Mouse (Mus musculus): Measurements from ENCODE around the gene Uchl1.

The Uchl1 gene

DNA sequence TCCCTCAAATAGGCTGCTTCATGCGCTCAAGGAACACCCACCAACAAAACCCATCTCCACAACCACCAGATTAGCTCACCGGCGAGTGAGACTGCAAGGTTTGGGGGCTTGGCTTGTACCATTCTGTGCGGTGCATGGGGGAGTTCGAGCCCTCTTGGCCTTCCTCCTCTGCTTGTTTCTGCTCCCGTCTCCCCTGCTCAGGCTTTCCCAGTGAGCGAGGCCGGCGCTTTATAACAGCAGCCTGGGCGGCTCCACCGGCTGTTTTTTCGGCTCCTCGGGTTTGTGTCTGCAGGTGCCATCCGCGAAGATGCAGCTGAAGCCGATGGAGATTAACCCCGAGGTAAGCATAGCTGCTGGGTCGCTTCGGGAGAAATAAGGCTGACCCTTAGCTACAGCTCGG, at the start of gene Uchl1:
Gene Uchl1 (plus strand): TSS at position 109 of the 400 bp plus-strand sequence.
- peak; percentile 37 for DNase-seq

- no peak for DNase-seq
Measured at GRCm38 (mm10) chr5:66627805-66628204, 48.1 kb upstream of the Uchl1 start.

- DNase-seq: no peak
Measured at GRCm38 (mm10) chr5:66635459-66636079, 40.3 kb upstream of the Uchl1 start.

DNA sequence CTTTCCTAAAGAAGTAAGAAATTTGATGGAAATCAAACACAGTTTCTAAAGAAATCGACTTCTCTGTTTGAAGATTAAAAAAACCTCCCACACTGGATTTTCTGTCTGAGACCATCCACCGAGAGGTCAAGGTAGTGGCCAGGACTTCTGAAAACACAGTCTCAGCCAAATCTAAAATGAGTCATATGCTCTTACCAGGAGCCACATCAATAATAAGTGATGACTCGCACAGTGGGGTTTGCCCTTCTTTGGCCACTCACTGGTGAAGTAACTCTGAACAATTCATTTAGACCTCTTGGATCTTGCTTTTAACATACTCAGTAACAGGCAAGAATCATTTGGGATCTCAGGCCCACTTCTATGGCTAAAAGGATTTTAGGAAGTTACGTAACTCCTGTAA, 33.7 kb upstream of the Uchl1 start:
- DNase-seq: no peak

- DNase-seq: no peak
Measured at GRCm38 (mm10) chr5:66643260-66643659, 32.6 kb upstream of the Uchl1 start.

DNA sequence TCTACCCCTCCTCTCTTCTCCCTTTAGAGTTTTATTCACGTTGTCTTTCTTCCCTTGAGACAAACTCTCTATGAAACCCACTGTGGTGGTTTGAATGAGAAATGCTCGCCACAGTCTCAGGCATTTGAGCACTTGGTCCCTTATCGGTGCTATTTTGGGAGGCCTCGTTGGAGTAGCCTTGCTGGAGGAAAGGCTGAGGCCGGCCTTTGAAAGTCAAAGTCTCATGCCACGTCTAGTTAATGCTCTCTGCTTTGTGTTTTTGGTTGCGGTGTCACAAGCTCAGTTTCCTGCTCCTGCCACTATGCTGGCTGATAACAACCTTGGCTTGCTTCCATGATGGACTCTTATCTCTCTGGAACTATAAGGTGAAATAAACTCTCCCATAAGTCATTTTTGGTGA, 28.4 kb upstream of the Uchl1 start:
- DNase-seq: no peak

GRCm38 (mm10) chr5:66654220-66654619, 21.7 kb upstream of the Uchl1 start:
- peak; percentile 61 for DNase-seq

DNA sequence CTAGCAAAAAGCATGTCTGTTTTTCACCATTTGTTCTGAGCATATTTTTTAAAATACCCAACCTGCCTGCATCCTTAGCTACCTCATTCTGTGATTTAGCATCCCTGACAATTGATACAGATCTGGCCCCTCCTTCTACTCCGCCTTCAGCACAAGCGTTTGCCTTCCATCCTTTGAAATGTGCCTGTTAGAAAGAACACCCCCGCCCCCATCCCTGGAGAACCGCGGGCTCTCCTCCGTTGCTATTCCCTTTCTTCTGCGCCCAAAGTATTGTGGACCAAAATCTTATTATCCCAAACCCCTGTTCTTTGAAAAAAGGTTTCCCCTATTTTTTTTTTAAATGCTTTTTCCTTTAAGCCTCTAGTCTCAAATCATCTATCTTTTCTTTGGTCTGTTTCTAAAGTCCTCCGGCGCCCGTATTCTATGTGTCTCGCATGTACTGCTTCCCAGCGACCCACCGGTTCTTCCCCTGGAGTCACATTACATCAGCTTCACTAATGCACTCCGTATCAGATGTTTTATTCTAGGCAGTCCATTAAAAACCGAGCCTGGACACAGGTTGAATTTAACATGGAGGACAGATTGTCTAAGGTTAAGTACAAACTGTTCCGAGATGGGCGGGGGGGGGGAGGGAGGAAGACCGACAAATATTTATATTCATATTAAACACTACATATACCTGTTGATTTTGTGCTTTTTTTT, 551 bp upstream of the Uchl1 start:
- DNase-seq: no peak

- DNase-seq: peak; percentile 4
Measured at GRCm38 (mm10) chr5:66676457-66677117, 696 bp downstream of the Uchl1 start.

DNA sequence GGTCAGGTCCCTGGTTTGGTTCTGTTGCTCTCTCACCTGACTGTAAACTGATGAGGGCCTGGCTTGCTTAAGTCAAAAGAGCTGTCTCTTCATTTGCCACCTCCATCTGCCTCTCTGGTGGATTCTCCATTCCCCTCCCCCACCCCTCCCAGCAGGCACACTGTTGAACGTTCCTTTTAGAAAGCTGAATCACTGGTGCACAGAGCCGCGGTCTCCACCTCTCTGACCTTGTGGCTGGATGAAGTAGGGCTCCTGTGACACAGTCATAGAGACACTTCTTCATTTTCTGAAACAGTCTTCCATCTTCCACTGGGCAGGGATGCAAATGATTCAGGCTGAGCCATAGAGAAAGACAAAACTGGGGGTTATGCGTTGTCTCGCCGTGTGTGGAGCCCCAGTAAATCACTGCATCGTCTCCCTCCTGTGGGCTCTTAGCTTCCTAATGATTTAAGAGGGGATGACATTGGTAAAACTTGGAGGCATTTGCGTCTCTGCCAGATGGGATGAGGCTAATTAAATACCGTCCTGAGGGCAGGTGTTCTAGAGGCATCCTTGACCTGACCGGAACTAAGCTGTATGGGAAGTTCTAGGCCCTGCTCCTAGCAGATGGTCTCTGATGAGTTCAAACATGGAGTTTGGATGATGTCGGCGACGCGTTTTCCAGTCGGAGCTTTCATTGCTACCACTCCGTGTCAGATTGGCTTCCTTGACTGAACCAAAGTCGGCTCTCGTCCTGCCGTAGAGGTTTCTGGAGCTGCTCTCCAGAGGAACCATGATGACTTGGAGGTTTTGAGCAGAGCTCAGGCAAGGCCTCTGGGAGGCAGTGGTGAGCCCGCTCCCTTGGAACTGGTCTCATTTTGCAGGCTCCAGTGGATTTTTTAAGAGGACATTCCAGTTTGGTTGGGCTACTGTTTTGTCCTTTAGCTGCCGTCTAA, 1.8 kb downstream of the Uchl1 start:
- no peak for DNase-seq

DNA sequence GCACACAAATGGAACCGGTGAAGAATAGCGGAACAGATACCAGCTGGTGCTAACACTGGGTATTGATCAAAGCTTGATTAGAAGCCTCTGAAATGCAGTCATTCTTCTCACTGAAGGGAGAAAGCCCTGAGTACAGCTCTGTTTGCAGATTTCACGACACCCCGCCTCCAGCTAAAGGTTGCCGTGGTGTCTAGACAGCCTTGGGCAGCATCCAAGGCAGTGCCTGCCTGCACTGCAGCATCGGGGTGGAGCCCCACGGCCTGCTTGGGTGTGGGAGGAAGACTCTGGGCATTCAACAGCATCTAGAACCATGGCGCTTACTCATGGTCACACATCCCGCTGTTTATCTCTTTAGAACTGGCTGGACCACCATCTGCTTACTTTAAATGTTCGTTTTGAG, 3.3 kb downstream of the Uchl1 start:
- DNase-seq: no peak

GRCm38 (mm10) chr5:66685930-66686329, 10.0 kb downstream of the Uchl1 start:
- DNase-seq: no peak

DNA sequence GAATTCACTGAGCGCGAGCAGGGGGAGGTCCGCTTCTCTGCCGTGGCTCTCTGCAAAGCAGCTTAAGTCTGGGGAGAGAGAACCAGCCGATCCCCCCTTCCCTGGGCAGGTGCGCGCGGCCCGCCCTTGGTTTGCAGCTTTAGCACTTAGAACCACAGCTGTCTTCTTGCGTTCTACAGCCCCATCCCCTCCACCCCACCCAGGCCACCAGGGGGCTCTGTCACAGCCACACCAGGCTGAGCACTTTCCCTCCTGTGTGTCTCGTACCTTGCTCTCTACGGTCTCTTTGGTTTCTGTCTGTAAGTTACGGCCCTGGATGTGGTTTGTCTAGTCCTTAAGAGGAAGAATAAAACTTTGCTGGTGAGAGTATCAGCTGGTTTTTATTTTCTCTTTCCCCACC, 11.0 kb downstream of the Uchl1 start:
- no peak for DNase-seq

DNA sequence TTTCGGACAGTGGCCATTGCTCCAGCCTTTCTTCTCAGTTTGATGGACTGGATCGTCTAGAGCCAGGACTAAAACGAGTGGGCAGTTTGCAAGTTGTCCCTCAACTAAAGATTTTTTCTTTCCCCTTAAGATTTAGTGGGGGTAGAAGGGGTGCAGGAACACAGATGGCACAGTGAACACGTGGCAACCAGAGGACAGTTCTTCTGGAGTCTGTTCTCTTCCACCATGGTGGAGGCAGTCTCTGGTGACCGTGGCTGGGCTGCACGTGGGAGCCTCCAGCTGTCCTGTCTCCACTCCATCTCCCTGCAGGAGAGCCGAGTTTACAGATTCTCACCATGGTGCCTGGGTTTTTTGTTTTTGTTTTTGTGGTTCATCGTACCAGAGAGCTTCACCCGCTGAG, 11.8 kb downstream of the Uchl1 start:
- DNase-seq: no peak

DNA sequence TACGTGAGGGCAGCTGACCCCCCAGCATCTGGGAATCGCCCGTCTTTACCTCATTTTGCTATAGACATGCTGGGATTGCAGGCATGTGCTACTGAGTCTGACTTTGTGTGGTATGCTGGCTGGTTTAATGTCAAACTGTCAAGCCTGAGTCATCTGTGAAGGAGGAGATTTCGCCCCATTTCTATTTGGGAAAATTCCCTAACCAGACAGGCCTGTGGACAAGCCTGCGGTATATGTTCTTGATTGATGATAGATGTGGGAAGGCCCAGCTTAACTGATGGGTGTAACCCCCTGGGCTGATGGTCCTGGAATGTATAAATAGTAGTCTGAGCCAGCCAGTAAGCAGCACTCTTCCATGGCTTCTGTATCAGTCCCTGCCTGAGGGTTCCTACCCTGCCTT, 12.4 kb downstream of the Uchl1 start:
- no peak for DNase-seq

DNA sequence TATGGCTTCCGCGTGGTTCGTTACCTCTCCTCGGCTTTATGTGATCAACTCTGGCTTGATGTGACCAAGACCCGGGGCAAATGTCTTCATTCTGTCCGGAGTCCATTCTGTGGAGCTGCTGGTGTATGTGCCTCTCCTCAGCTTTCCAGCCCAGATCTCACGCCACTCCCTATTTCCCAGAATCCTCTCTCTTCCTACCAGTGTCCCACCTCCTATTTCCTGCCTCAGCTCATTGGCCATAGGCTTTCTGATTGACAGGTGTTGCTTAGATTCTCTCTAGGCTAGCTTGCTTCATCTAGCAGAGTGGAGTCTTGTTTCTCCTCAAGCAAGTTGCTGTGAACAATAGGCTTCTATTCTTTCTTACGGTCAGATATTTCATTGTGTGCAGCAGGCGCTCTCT, 13.9 kb downstream of the Uchl1 start:
- no peak for DNase-seq

DNA sequence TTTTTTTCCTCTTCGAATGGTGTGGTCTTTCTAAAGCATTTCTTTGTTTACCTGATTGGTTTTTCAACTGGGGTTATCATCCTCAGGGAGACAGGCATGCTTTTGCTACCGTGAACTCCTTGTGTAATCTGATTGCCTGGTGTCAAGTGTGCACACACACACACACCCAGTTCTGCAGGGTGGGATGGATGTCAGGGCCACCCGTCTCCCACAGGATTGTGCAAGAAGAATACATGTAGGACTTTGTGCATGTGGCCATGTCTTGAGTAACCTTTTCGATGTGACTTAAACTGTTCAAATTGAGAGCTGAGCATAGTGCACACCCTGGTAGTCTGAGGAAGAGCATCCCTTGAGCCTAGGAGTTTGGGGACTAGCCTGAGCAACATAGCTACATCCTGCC, 17.3 kb downstream of the Uchl1 start:
- no peak for DNase-seq

DNA sequence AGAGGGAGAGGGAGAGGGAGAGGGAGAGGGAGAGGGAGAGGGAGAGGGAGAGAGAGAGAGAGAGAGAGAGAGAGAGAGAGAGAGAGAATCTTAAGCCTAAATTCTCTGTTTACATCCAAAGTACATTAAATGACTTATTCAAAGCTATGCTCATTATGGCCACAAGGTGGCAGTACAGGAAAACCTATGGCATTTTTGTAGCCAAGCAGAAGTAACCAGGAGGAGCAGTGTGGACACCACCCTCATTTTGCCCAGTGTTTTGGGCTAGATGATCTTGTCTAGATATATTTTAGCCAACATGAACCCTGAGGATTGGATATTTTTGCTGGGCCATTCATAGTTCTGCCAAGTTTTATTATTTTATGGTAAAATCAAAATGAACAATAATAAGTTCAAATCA, 21.2 kb downstream of the Uchl1 start:
- DNase-seq: peak; percentile 76

DNA sequence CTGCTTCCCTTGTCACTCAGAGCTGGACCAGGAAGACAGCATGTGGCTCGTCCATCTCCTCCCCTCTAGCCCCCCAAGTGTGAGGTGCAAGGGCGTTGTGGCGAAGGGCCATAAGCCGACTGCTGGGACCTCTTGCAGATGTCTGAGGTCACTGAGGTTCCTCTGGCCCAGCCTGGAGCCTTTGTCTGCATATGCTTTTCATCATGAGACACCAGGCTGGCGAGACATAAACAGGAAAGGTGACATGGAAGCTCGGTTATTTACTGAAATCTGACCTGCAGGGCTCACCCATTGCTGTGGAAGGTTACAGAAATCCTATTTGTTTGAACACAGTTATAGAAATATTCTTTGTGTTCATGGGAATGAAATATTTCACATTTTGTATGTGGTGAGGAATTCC, 24.0 kb downstream of the Uchl1 start:
- DNase-seq: peak; percentile 58

DNA sequence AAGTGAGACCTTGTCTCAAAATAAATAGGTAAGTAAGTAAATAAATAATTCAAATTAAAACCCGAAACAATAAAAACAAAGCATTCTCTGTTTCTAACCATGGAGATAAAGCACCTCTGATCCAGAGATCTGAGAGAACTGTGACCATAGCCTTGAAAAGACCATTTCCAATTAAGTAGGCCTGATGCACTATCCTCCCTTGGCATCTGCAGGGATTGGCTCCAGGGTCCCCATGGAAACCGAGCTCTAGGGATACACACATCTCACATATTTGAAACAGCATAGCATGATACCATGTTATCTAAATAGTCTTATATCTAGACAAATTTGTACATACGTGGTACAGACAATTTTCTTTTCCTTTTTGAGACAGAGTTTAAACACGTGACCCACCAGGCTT, 26.1 kb downstream of the Uchl1 start:
- no peak for DNase-seq

GRCm38 (mm10) chr5:66703317-66704004, 27.6 kb downstream of the Uchl1 start:
- DNase-seq: peak; percentile 26

GRCm38 (mm10) chr5:66707859-66708258, 32.0 kb downstream of the Uchl1 start:
- peak; percentile 17 for DNase-seq

Data from lung, postnatal 14 days (tissue).